Mouse (Mus musculus): ENCODE measurements around the gene Ndc80. TPM values are rescaled to one million over a fixed set of nuclear protein-coding genes. Genes with fewer than 3 reads are reported as not detected.

The Ndc80 gene
- 16.3 TPM for polyA plus RNA-seq (2014; fragmentation: Illumina TruSeq; extraction: RNeasy Lipid Tissue Mini Kit (QIAGEN cat#74804); ENCODE audit: low read depth, low replicate concordance)

DNA sequence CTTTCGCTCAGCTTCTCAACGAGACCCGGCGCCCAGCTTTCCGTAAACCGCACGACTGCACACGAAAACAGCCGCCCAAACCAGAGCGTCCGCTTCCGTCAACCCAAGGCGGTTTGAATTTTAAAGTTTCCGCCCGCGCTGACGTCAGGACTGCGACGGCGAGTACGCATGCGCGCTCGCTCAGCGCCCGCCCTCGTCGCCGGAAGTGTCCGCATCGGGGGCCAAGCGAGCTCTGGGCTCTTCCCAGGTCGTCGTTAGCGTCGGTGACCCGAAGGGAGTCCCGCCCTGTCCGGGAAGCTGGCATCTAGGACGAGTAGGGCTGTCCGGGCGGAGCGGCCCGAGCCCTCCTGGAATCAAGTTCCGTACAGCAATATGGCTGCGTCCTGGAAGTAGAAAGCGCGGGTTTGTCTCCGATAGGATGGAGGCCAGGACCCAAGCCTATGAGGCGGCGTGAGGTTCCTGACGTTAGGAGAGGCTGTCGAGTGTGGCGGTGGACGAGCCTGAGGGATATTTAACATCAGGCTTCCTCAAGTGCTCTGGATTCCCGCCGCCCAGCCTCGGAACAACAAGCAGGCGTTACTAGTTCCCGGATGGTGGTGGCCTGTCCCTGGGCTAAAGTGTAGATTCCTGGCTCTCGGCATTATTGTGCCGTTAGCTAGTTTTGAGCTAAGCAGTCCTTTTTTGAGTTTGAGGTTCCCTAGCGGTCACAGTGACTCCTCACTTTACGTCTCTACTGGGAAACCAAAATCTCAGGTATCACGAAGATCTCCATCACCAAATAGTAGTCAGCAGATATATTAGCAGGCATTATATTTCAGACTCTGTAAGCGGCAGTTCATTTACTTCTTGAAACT lies at the start of gene Ndc80:
TSS of gene Ndc80 (minus strand) at position 147 of the 854 bp plus-strand sequence.

DNA sequence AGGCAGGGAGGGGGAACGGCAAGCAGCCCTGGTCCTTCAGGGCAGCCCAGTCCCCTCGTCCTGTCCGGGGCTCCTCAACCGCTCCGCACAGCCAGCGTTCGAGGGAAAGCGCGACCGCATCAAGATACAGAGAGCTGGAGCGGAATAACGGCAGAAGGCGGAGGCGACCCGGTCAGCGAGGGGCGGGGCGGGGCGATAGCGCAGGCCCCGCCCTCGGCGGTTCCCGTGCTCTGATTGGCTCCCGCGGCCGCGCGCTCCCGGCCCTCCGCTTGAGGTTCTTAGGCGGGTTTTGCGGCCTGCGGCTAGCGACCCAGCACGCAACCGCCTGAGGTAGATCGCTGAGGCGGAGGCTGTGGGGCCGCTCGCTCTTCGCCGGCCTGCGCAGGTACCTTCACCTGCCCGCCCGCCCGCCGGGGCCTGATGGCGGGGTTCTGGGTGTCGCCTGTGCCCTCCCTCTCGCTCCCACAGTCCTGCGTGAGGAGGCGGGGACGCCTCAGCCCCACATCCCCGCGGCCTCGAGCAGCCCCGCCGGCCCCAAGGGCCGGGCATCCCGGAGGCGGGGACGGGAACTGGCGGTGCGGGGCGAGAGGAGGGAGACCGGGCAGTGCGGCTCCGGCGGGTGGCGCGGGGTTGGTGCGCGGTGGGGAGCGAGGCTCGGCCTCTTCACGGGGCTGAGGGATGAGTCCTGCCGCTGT lies 25.2 kb upstream of the Ndc80 start, which contains the start of gene Spdya:
TSS of gene Spdya (plus strand) at position 305 of the 695 bp plus-strand sequence.

DNA sequence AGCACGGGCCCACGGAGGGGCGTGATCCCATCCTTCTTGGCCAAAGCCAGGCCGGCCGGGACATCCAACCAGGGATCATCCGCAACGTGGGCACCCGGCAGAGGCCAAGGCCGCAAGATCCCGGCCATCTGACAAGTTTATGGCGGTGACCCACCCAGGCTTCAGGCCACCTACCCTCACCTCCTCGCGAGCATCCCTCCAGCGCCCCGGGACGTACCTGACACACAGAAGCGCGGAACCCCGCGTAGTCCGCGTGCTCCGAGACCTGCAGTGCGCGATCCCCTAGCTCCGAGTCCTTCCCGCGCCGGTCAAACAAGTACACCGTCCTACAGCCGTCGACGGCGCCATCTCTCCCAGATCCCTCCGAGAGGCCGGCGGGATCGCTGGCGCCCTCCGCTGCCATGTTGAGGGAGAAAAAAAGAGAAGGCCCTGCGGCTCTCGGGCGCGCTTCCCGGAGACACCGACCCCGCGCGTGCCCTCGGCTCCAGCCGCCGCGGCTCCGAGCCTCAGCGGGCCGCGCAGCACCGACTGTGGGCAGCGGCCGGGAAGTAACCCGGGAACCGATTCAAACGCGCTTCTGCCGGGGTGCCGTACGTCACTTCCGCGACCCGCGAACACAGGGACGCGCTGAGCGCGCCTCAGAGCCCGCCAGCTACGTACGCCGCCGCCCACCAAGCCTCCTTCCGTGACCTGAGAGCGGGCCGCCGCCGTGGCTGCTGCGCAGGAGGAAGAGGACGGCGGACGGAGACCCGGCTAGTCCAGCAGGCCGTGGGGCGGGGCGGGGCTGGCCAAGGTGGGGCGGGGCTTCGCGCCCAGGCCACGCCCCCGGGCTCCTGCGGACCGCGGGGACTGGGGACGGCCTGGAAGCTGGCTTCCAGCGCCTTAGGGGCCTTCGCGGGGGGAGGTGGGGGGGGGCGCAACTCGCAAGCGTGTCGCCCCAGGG lies 51.6 kb downstream of the Ndc80 start, which contains the start of gene Smchd1:
TSS of gene Smchd1 (minus strand) at position 582 of the 943 bp plus-strand sequence.

DNA sequence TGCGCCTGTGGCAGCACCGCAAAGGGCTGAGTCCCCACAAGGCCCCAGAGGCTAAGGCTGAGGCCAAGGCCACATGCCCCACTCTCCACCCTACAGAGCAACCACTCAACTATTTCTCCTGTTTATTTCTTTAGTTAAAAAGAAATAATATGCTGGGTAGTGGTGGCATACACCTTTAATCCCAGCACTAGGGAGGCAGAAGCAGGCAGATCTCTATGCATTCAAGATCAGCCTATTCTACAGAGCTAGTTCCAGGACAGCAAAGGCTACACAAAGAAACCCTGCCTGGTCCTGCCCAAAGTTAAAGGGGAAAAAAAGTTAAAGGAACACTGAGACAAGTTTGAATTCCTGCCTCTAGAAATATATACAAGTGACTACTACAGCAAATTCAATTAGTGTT lies 66.8 kb downstream of the Ndc80 start, which contains the start of gene Gm4707:
TSS of gene Gm4707 (minus strand) at position 101 of the 400 bp plus-strand sequence.

Other genes with a start within 250 kb of the Ndc80 start
- 2.7 TPM for gene Emilin2, start 214.9 kb downstream of the Ndc80 start, polyA plus RNA-seq (2014; fragmentation: Illumina TruSeq; extraction: RNeasy Lipid Tissue Mini Kit (QIAGEN cat#74804); ENCODE audit: low read depth, low replicate concordance)
- gene Gm4707, start 66.9 kb downstream of the Ndc80 start, polyA plus RNA-seq (2014; fragmentation: Illumina TruSeq; extraction: RNeasy Lipid Tissue Mini Kit (QIAGEN cat#74804); ENCODE audit: low read depth, low replicate concordance), result not detected
- 79.7 TPM for gene Smchd1, start 51.5 kb downstream of the Ndc80 start, polyA plus RNA-seq (2014; fragmentation: Illumina TruSeq; extraction: RNeasy Lipid Tissue Mini Kit (QIAGEN cat#74804); ENCODE audit: low read depth, low replicate concordance)
- 0.44 TPM for gene Spdya, start 25.2 kb upstream of the Ndc80 start, polyA plus RNA-seq (2014; fragmentation: Illumina TruSeq; extraction: RNeasy Lipid Tissue Mini Kit (QIAGEN cat#74804); ENCODE audit: low read depth, low replicate concordance)
- gene Wdr43, start 89.0 kb upstream of the Ndc80 start, polyA plus RNA-seq (2014; fragmentation: Illumina TruSeq; extraction: RNeasy Lipid Tissue Mini Kit (QIAGEN cat#74804); ENCODE audit: low read depth, low replicate concordance), result 92.1 TPM
- not detected for gene Togaram2, start 146.4 kb upstream of the Ndc80 start, polyA plus RNA-seq (2014; fragmentation: Illumina TruSeq; extraction: RNeasy Lipid Tissue Mini Kit (QIAGEN cat#74804); ENCODE audit: low read depth, low replicate concordance)
- not detected for gene Pcare, start 226.0 kb upstream of the Ndc80 start, polyA plus RNA-seq (2014; fragmentation: Illumina TruSeq; extraction: RNeasy Lipid Tissue Mini Kit (QIAGEN cat#74804); ENCODE audit: low read depth, low replicate concordance)
- 17.3 TPM for gene Clip4, start 241.6 kb upstream of the Ndc80 start, polyA plus RNA-seq (2014; fragmentation: Illumina TruSeq; extraction: RNeasy Lipid Tissue Mini Kit (QIAGEN cat#74804); ENCODE audit: low read depth, low replicate concordance)